Mouse (Mus musculus) limb, embryonic 14.5 days (tissue): ENCODE measurements around the gene Map1s. TPM values are rescaled to one million over a fixed set of nuclear protein-coding genes. Genes with fewer than 3 reads are reported as not detected.

Experiments
- ATAC-seq: fragments of 200-750 bp; cut with Nextera tagmentation; 2 replicates; pipeline ENCODE4 v1.8.0; 2017; ENCODE audit warnings: low read depth, moderate number of reproducible peaks, moderate TSS enrichment; ENCODE audit not compliant: low FRiP score
- DNase-seq: peaks from one replicate; pipeline ENCODE4 v3.0.0-alpha.2; 2015; ENCODE audit warnings: low spot score
- H3K27ac ChIP-seq: fragments of 300-500 bp; sonication (generic); replicated peaks from 2 replicates; pipeline ENCODE4 v1.5.1; 2014; ENCODE audit warnings: low read depth, mild to moderate bottlenecking, low read length, moderate library complexity, mixed read lengths
- H3K27me3 ChIP-seq: fragments of 300-500 bp; sonication (generic); 2 replicates; pipeline ENCODE4 v1.6.1; 2014; ENCODE audit warnings: low read length, mixed read lengths; ENCODE audit not compliant: control insufficient read depth, insufficient read depth
- H3K36me3 ChIP-seq: fragments of 300-500 bp; sonication (generic); 2 replicates; pipeline ENCODE4 v1.6.1; 2014; ENCODE audit warnings: mild to moderate bottlenecking, low read length, moderate library complexity, mixed read lengths; ENCODE audit not compliant: control insufficient read depth, insufficient read depth
- H3K4me1 ChIP-seq: fragments of 300-500 bp; sonication (generic); 2 replicates; pipeline ENCODE4 v1.6.1; 2014; ENCODE audit warnings: antibody characterized with exemption, low read length, mixed read lengths; ENCODE audit not compliant: control insufficient read depth, insufficient read depth
- H3K4me2 ChIP-seq: fragments of 300-500 bp; sonication (generic); replicated peaks from 2 replicates; pipeline ENCODE4 v1.6.1; 2014; ENCODE audit warnings: low read depth, mild to moderate bottlenecking, low read length, moderate library complexity; ENCODE audit not compliant: severe bottlenecking
- H3K4me3 ChIP-seq: fragments of 300-500 bp; sonication (generic); replicated peaks from 2 replicates; pipeline ENCODE4 v1.5.1; 2014; ENCODE audit warnings: low read length
- H3K9ac ChIP-seq: fragments of 300-500 bp; sonication (generic); 2 replicates; pipeline ENCODE4 v1.6.1; 2014; ENCODE audit warnings: mild to moderate bottlenecking, low read depth, low read length, moderate library complexity; ENCODE audit not compliant: severe bottlenecking
- H3K9me3 ChIP-seq: fragments of 300-500 bp; sonication (generic); 2 replicates; pipeline ENCODE4 v1.6.1; 2016; ENCODE audit warnings: low read length; ENCODE audit not compliant: control insufficient read depth
- POLR2A ChIP-seq: fragments of 200-500 bp; IDR thresholded peaks from 2 replicates; pipeline ENCODE4 v1.8.0; 2012; ENCODE audit warnings: inconsistent platforms, mild to moderate bottlenecking, moderate library complexity, borderline replicate concordance; ENCODE audit not compliant: insufficient read depth, insufficient read length; ENCODE audit errors: extremely low read depth
- WGBS: fragments of 180-500 bp; shearing (Covaris S2); extraction: QIAGEN DNeasy Blood & Tissue Kit; methylation state at CpG from one replicate; pipeline ENCODE4 v1.1.7; 2014; 5-methylcytosine and 5-hydroxymethylcytosine counted together
- polyA plus RNA-seq, 2 experiments: library from polyadenylated mRNA; depleted of rRNA in 1 of 2; stranded (reverse) in 1 of 2; unstranded in 1 of 2; fragments of >200 nt; fragmentation: Nextera tagmentation in 1 of 2; extraction: Ambion mirVana in 1 of 2; gene quantifications; 2 replicates each; pipeline versions ENCODE4 v1.2.1 to v1.2.3; 2012 to 2014

The Map1s gene
- polyA plus RNA-seq, 2 experiments, result 45.6 to 63.7 TPM

- Histone ChIP-seq H3K4me3 (peak overlapping the region; percentile 14; the same call in 1 of the 2 replicates), H3K9ac (no peak overlapping the region), H3K4me2 (peak overlapping the region; percentile 42), H3K4me1 (peaks cover 25% of the 10 kb centered on the region), H3K9me3 (no peaks in the 10 kb centered on the region), H3K36me3 (no peaks in the 10 kb centered on the region; the same call in 1 of the 2 replicates), H3K27me3 (no peaks in the 10 kb centered on the region), H3K27ac (no peak overlapping the region)
- ATAC-seq (no peak), DNase-seq (peak; percentile 59)
- 20% methylated on average over 40 of the region's 40 CpGs for WGBS
- no peak for TF ChIP-seq POLR2A
Observed at GRCm38 (mm10) chr8:70868559-70869198, 37.1 kb upstream of the Map1s start.

DNA sequence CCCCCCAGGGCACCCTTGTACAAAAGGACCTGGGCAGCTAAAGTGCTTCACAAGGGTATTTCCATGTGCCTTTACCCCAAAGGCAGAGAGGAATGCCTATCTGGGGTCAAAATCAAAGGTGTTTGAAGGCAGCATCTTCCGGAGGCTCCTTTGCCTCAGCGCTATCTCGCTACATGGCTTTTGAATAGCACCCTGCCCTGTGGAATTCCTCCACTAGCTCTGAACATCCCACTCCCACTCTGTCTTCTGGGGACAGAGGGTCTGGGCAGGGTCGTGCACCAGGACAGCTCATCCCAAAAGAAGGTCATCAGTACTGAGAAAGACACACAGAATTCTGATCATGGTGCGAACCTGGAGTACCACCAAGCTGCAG, 36.5 kb upstream of the Map1s start:
- H3K4me2 ChIP-seq, result peak overlapping the region; percentile 42; the same call in 1 of the 2 replicates
- peaks cover 21% of the 10 kb centered on the region for H3K4me1 ChIP-seq
- H3K4me3 ChIP-seq, result no peak overlapping the region; the same call in 1 of the 2 replicates
- no peak overlapping the region for H3K9ac ChIP-seq
- no peak for TF ChIP-seq POLR2A
- H3K27ac ChIP-seq, result no peak overlapping the region
- H3K36me3 ChIP-seq, result no peaks in the 10 kb centered on the region; the same call in 1 of the 2 replicates
- H3K27me3 ChIP-seq, result no peaks in the 10 kb centered on the region
- no peak for DNase-seq
- WGBS, result 44% methylated on average over 5 of the region's 5 CpGs
- ATAC-seq, result no peak
- H3K9me3 ChIP-seq, result no peaks in the 10 kb centered on the region

GRCm38 (mm10) chr8:70869601-70870041, 36.1 kb upstream of the Map1s start:
- no peak overlapping the region for H3K9ac ChIP-seq
- ATAC-seq, result no peak
- no peak overlapping the region for H3K27ac ChIP-seq

GRCm38 (mm10) chr8:70871195-70871807, 34.4 kb upstream of the Map1s start:
- WGBS, result 87% methylated on average over 5 of the region's 5 CpGs
- Histone ChIP-seq H3K4me1 (peaks cover 12% of the 10 kb centered on the region), H3K4me2 (no peak overlapping the region), H3K9ac (no peak overlapping the region), H3K27me3 (no peaks in the 10 kb centered on the region), H3K9me3 (no peaks in the 10 kb centered on the region), H3K27ac (no peak overlapping the region), H3K36me3 (no peaks in the 10 kb centered on the region; the same call in 1 of the 2 replicates), H3K4me3 (no peak overlapping the region)
- no peak for ATAC-seq
- TF ChIP-seq POLR2A, result no peak
- DNase-seq, result no peak

More at GRCm38 (mm10) chr8:70869601-70870041, 36.1 kb upstream of the Map1s start:
- no peak overlapping the region for H3K4me2 ChIP-seq
- H3K4me3 ChIP-seq, result no peak overlapping the region
- no peaks in the 10 kb centered on the region for H3K27me3 ChIP-seq
- WGBS, result 50% methylated on average over 16 of the region's 16 CpGs
- DNase-seq, result peak; percentile 74
- no peaks in the 10 kb centered on the region; the same call in 1 of the 2 replicates for H3K36me3 ChIP-seq
- H3K9me3 ChIP-seq, result no peaks in the 10 kb centered on the region
- TF ChIP-seq POLR2A, result no peak
- H3K4me1 ChIP-seq, result peaks cover 17% of the 10 kb centered on the region

DNA sequence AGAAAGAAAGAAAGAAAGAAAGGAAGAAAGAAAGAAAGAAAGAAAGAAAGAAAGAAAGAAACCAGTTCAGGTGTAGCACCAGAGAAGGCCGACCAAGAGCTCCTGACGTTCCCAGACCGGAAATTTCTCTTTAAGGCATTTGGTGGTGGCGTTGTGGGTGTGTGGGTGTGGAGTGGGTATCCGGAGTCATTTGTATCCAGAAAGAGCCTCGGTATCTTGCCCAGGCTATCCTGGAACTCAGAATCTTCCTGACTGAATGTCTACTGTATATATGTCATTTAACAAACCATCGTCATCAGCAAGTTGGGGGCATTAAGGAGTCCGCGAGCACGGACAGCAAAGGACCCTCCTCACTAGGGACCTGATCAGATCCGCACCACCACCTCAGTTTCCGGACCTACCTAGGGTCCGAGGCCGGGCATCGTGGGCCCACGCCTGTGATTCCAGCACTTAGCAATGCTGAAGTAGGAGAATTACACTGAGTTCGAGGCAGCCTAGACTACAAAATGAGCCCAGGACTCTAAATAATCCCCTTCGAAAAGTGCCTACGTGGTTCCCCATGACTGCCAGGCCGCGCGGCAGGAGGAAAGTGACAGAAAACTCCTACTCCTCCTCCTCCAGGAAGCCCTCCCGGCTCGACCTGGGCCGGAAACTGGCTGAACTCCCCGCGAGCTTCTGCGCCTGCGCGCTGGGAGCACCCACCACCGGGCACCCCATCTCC, 32.9 kb upstream of the Map1s start:
- no peak for DNase-seq
- Histone ChIP-seq H3K36me3 (no peaks in the 10 kb centered on the region; the same call in 1 of the 2 replicates), H3K9me3 (no peaks in the 10 kb centered on the region), H3K27ac (peak overlapping the region; percentile 91), H3K4me2 (peak overlapping the region; percentile 94), H3K27me3 (no peaks in the 10 kb centered on the region), H3K4me3 (peak overlapping the region; percentile 80), H3K9ac (peak overlapping the region; percentile 71), H3K4me1 (peaks cover 9% of the 10 kb centered on the region)
- 3% methylated on average over 28 of the region's 31 CpGs for WGBS
- no peak for ATAC-seq
- TF ChIP-seq POLR2A, result no peak
